Mouse (Mus musculus): Measurements from ENCODE around the gene Tmpo. TPM values are rescaled to one million over a fixed set of nuclear protein-coding genes. Genes with fewer than 3 reads are reported as not detected.

Tmpo gene
- 263 TPM for polyA plus RNA-seq (2014; fragmentation: Illumina TruSeq; extraction: RNeasy Lipid Tissue Mini Kit (QIAGEN cat#74804); ENCODE audit: low read depth, low replicate concordance)

GRCm38 (mm10) chr10:91180761-91181460, at the start of gene Tmpo:
TSS of gene Tmpo (minus strand) at chr10:91181315.

GRCm38 (mm10) chr10:91123828-91124822, 57.0 kb downstream of the Tmpo start, which contains the start of gene Slc25a3:
TSS of gene Slc25a3 (minus strand) at chr10:91124059.

Other genes with a start within 250 kb of the Tmpo start
- 22.9 TPM for gene Apaf1, start 98.5 kb downstream of the Tmpo start, polyA plus RNA-seq (2014; fragmentation: Illumina TruSeq; extraction: RNeasy Lipid Tissue Mini Kit (QIAGEN cat#74804); ENCODE audit: low read depth, low replicate concordance)
- 50.2 TPM for gene Ikbip, start 98.4 kb downstream of the Tmpo start, polyA plus RNA-seq (2014; fragmentation: Illumina TruSeq; extraction: RNeasy Lipid Tissue Mini Kit (QIAGEN cat#74804); ENCODE audit: low read depth, low replicate concordance)
- 1,146 TPM for gene Slc25a3, start 57.3 kb downstream of the Tmpo start, polyA plus RNA-seq (2014; fragmentation: Illumina TruSeq; extraction: RNeasy Lipid Tissue Mini Kit (QIAGEN cat#74804); ENCODE audit: low read depth, low replicate concordance)